Mouse (Mus musculus): ENCODE measurements around the gene Gm26566.

Gene Gm26566

GRCm38 (mm10) chr4:88721791-88722721, at the start of gene Gm26566, which contains the start of gene Klhl9:
Gene Gm26566, plus strand, starts transcription at chr4:88721805.
Gene Klhl9, minus strand, starts transcription at chr4:88722465.
- peak; percentile 79 for DNase-seq (ENCODE audit: low spot score)

- DNase-seq (ENCODE audit: low spot score) = no peak
Measured at GRCm38 (mm10) chr4:88676824-88677223, 44.8 kb upstream of the Gm26566 start, which contains the start of gene Ifna16. Gene Ifna16, minus strand, starts transcription at chr4:88676924.

GRCm38 (mm10) chr4:88680362-88680761, 41.2 kb upstream of the Gm26566 start:
- peak; percentile 27 for DNase-seq (ENCODE audit: low spot score)

- no peak for DNase-seq (ENCODE audit: low spot score)
Measured at GRCm38 (mm10) chr4:88681353-88681752, 40.3 kb upstream of the Gm26566 start.

GRCm38 (mm10) chr4:88683812-88684211, 37.8 kb upstream of the Gm26566 start, which contains the start of gene Ifna2:
Gene Ifna2, minus strand, starts transcription at chr4:88683912.
- DNase-seq (ENCODE audit: low spot score) = no peak

GRCm38 (mm10) chr4:88691259-88691658, 30.3 kb upstream of the Gm26566 start, which contains the start of gene Ifnab:
Gene Ifnab, minus strand, starts transcription at chr4:88691359.
- DNase-seq (ENCODE audit: low spot score) = no peak

- peak; percentile 73 for DNase-seq (ENCODE audit: low spot score)
Measured at GRCm38 (mm10) chr4:88692537-88692936, 29.1 kb upstream of the Gm26566 start.

- DNase-seq (ENCODE audit: low spot score) = peak; percentile 38
Measured at GRCm38 (mm10) chr4:88693392-88693791, 28.2 kb upstream of the Gm26566 start.

GRCm38 (mm10) chr4:88696237-88696884, 25.2 kb upstream of the Gm26566 start:
- peak; percentile 67 for DNase-seq (ENCODE audit: low spot score)

- DNase-seq (ENCODE audit: low spot score) = no peak
Measured at GRCm38 (mm10) chr4:88697108-88697507, 24.5 kb upstream of the Gm26566 start.

GRCm38 (mm10) chr4:88697753-88698152, 23.9 kb upstream of the Gm26566 start:
- DNase-seq (ENCODE audit: low spot score) = no peak

GRCm38 (mm10) chr4:88698781-88699180, 22.8 kb upstream of the Gm26566 start:
- DNase-seq (ENCODE audit: low spot score) = no peak

- DNase-seq (ENCODE audit: low spot score) = no peak
Measured at GRCm38 (mm10) chr4:88699301-88699700, 22.3 kb upstream of the Gm26566 start.

- no peak for DNase-seq (ENCODE audit: low spot score)
Measured at GRCm38 (mm10) chr4:88705924-88706323, 15.7 kb upstream of the Gm26566 start.

- DNase-seq (ENCODE audit: low spot score) = no peak
Measured at GRCm38 (mm10) chr4:88707128-88707826, 14.3 kb upstream of the Gm26566 start.

GRCm38 (mm10) chr4:88714281-88714680, 7.3 kb upstream of the Gm26566 start:
- DNase-seq (ENCODE audit: low spot score) = no peak

GRCm38 (mm10) chr4:88715059-88715458, 6.5 kb upstream of the Gm26566 start:
- DNase-seq (ENCODE audit: low spot score) = no peak

- DNase-seq (ENCODE audit: low spot score) = no peak
Measured at GRCm38 (mm10) chr4:88718715-88719114, 2.9 kb upstream of the Gm26566 start.

- DNase-seq (ENCODE audit: low spot score) = no peak
Measured at GRCm38 (mm10) chr4:88723497-88724090, 2.0 kb downstream of the Gm26566 start.

GRCm38 (mm10) chr4:88726727-88727126, 5.1 kb downstream of the Gm26566 start:
- no peak for DNase-seq (ENCODE audit: low spot score)

- peak; percentile 43 for DNase-seq (ENCODE audit: low spot score)
Measured at GRCm38 (mm10) chr4:88727324-88727723, 5.7 kb downstream of the Gm26566 start.

GRCm38 (mm10) chr4:88738480-88738879, 16.9 kb downstream of the Gm26566 start:
- DNase-seq (ENCODE audit: low spot score) = peak; percentile 66

Data from T-cell, adult 2 months (primary cell).